Mouse (Mus musculus): ENCODE data around the gene Ern1. TPM values are rescaled to one million over a fixed set of nuclear protein-coding genes. Genes with fewer than 3 reads are reported as not detected.

The Ern1 gene
- polyA plus RNA-seq, 2 experiments, result 6.4 to 12.5 TPM

GRCm38 (mm10) chr11:106437543-106437942, 50.1 kb downstream of the Ern1 start:
- H3K27ac ChIP-seq (replicated peaks; ENCODE audit: low read depth, low read length), result no peak overlapping the region
- no peaks in the 10 kb centered on the region for H3K9me3 ChIP-seq (ENCODE audit: control insufficient read depth, low read length)
- H3K4me2 ChIP-seq (replicated peaks; ENCODE audit: low read depth, low read length, severe bottlenecking), result no peak overlapping the region
- H3K4me3 ChIP-seq (replicated peaks; ENCODE audit: low read length), result no peak overlapping the region
- no peak for TF ChIP-seq POLR2A (IDR thresholded peaks at IDR 0.05; ENCODE audit: borderline replicate concordance, extremely low read depth, insufficient read depth, insufficient read length)
- H3K36me3 ChIP-seq (ENCODE audit: control insufficient read depth, insufficient read depth, low read length), result no peaks in the 10 kb centered on the region; the same call in 1 of the 2 replicates
- H3K9ac ChIP-seq (ENCODE audit: low read depth, low read length, severe bottlenecking), result no peak overlapping the region
- DNase-seq (ENCODE audit: low spot score), result no peak
- WGBS, result 81% methylated on average over 2 of the region's 2 CpGs
- no peaks in the 10 kb centered on the region for H3K4me1 ChIP-seq (ENCODE audit: control insufficient read depth, insufficient read depth, low read length)
- no peaks in the 10 kb centered on the region for H3K27me3 ChIP-seq (ENCODE audit: control insufficient read depth, insufficient read depth, low read length)
- ATAC-seq (ENCODE audit: low FRiP score, low read depth), result no peak

- Histone ChIP-seq H3K4me2 (replicated peaks; ENCODE audit: low read depth, low read length, severe bottlenecking) (no peak overlapping the region), H3K4me3 (replicated peaks; ENCODE audit: low read length) (no peak overlapping the region), H3K9ac (ENCODE audit: low read depth, low read length, severe bottlenecking) (no peak overlapping the region), H3K36me3 (ENCODE audit: control insufficient read depth, insufficient read depth, low read length) (no peaks in the 10 kb centered on the region; the same call in 1 of the 2 replicates), H3K4me1 (ENCODE audit: control insufficient read depth, insufficient read depth, low read length) (no peaks in the 10 kb centered on the region), H3K9me3 (ENCODE audit: control insufficient read depth, low read length) (no peaks in the 10 kb centered on the region), H3K27ac (replicated peaks; ENCODE audit: low read depth, low read length) (no peak overlapping the region), H3K27me3 (ENCODE audit: control insufficient read depth, insufficient read depth, low read length) (no peaks in the 10 kb centered on the region)
- WGBS, result 92% methylated on average over 5 of the region's 5 CpGs
- ATAC-seq (ENCODE audit: low FRiP score, low read depth) (no peak), DNase-seq (ENCODE audit: low spot score) (no peak)
- no peak for TF ChIP-seq POLR2A (IDR thresholded peaks at IDR 0.05; ENCODE audit: borderline replicate concordance, extremely low read depth, insufficient read depth, insufficient read length)
Observed at GRCm38 (mm10) chr11:106437039-106437438, 50.6 kb downstream of the Ern1 start.

GRCm38 (mm10) chr11:106430392-106430791, 57.3 kb downstream of the Ern1 start:
- no peak for DNase-seq (ENCODE audit: low spot score)

GRCm38 (mm10) chr11:106429689-106430088, 58.0 kb downstream of the Ern1 start:
- no peak overlapping the region for H3K4me2 ChIP-seq (replicated peaks; ENCODE audit: low read depth, low read length, severe bottlenecking)
- no peaks in the 10 kb centered on the region for H3K27me3 ChIP-seq (ENCODE audit: control insufficient read depth, insufficient read depth, low read length)
- H3K9me3 ChIP-seq (ENCODE audit: control insufficient read depth, low read length), result no peaks in the 10 kb centered on the region
- no peak overlapping the region for H3K4me3 ChIP-seq (replicated peaks; ENCODE audit: low read length)
- DNase-seq (ENCODE audit: low spot score), result no peak
- no peaks in the 10 kb centered on the region for H3K4me1 ChIP-seq (ENCODE audit: control insufficient read depth, insufficient read depth, low read length)
- TF ChIP-seq POLR2A (IDR thresholded peaks at IDR 0.05; ENCODE audit: borderline replicate concordance, extremely low read depth, insufficient read depth, insufficient read length), result no peak
- H3K27ac ChIP-seq (replicated peaks; ENCODE audit: low read depth, low read length), result no peak overlapping the region
- no peak overlapping the region for H3K9ac ChIP-seq (ENCODE audit: low read depth, low read length, severe bottlenecking)
- H3K36me3 ChIP-seq (ENCODE audit: control insufficient read depth, insufficient read depth, low read length), result no peaks in the 10 kb centered on the region; the same call in 1 of the 2 replicates
- ATAC-seq (ENCODE audit: low FRiP score, low read depth), result no peak
- WGBS, result 78% methylated on average over 4 of the region's 4 CpGs

More at GRCm38 (mm10) chr11:106430392-106430791, 57.3 kb downstream of the Ern1 start:
- H3K36me3 ChIP-seq (ENCODE audit: control insufficient read depth, insufficient read depth, low read length), result no peaks in the 10 kb centered on the region; the same call in 1 of the 2 replicates
- H3K27ac ChIP-seq (replicated peaks; ENCODE audit: low read depth, low read length), result no peak overlapping the region
- H3K27me3 ChIP-seq (ENCODE audit: control insufficient read depth, insufficient read depth, low read length), result no peaks in the 10 kb centered on the region
- no peaks in the 10 kb centered on the region for H3K9me3 ChIP-seq (ENCODE audit: control insufficient read depth, low read length)
- WGBS, result 91% methylated on average over 5 of the region's 5 CpGs
- no peak overlapping the region for H3K4me2 ChIP-seq (replicated peaks; ENCODE audit: low read depth, low read length, severe bottlenecking)
- no peak for TF ChIP-seq POLR2A (IDR thresholded peaks at IDR 0.05; ENCODE audit: borderline replicate concordance, extremely low read depth, insufficient read depth, insufficient read length)
- H3K4me3 ChIP-seq (replicated peaks; ENCODE audit: low read length), result no peak overlapping the region
- ATAC-seq (ENCODE audit: low FRiP score, low read depth), result no peak
- H3K4me1 ChIP-seq (ENCODE audit: control insufficient read depth, insufficient read depth, low read length), result no peaks in the 10 kb centered on the region
- H3K9ac ChIP-seq (ENCODE audit: low read depth, low read length, severe bottlenecking), result no peak overlapping the region

- no peak for TF ChIP-seq POLR2A (IDR thresholded peaks at IDR 0.05; ENCODE audit: borderline replicate concordance, extremely low read depth, insufficient read depth, insufficient read length)
- WGBS, result 72% methylated on average over 2 of the region's 2 CpGs
- no peaks in the 10 kb centered on the region for H3K27me3 ChIP-seq (ENCODE audit: control insufficient read depth, insufficient read depth, low read length)
- H3K9ac ChIP-seq (ENCODE audit: low read depth, low read length, severe bottlenecking), result no peak overlapping the region
- no peak overlapping the region for H3K4me3 ChIP-seq (replicated peaks; ENCODE audit: low read length)
- DNase-seq (ENCODE audit: low spot score) (no peak), ATAC-seq (ENCODE audit: low FRiP score, low read depth) (no peak)
- H3K9me3 ChIP-seq (ENCODE audit: control insufficient read depth, low read length), result no peaks in the 10 kb centered on the region
- H3K36me3 ChIP-seq (ENCODE audit: control insufficient read depth, insufficient read depth, low read length), result no peaks in the 10 kb centered on the region; the same call in 1 of the 2 replicates
- H3K27ac ChIP-seq (replicated peaks; ENCODE audit: low read depth, low read length), result no peak overlapping the region
- H3K4me2 ChIP-seq (replicated peaks; ENCODE audit: low read depth, low read length, severe bottlenecking), result no peak overlapping the region
- H3K4me1 ChIP-seq (ENCODE audit: control insufficient read depth, insufficient read depth, low read length), result no peaks in the 10 kb centered on the region
Observed at GRCm38 (mm10) chr11:106428556-106428955, 59.1 kb downstream of the Ern1 start.

- DNase-seq (ENCODE audit: low spot score) (no peak), ATAC-seq (ENCODE audit: low FRiP score, low read depth) (no peak)
- Histone ChIP-seq H3K4me3 (replicated peaks; ENCODE audit: low read length) (no peak overlapping the region), H3K27ac (replicated peaks; ENCODE audit: low read depth, low read length) (no peak overlapping the region), H3K27me3 (ENCODE audit: control insufficient read depth, insufficient read depth, low read length) (no peaks in the 10 kb centered on the region), H3K9ac (ENCODE audit: low read depth, low read length, severe bottlenecking) (no peak overlapping the region), H3K36me3 (ENCODE audit: control insufficient read depth, insufficient read depth, low read length) (peaks cover 4% of the 10 kb centered on the region), H3K9me3 (ENCODE audit: control insufficient read depth, low read length) (no peaks in the 10 kb centered on the region), H3K4me2 (replicated peaks; ENCODE audit: low read depth, low read length, severe bottlenecking) (no peak overlapping the region), H3K4me1 (ENCODE audit: control insufficient read depth, insufficient read depth, low read length) (no peaks in the 10 kb centered on the region)
- 57% methylated on average over 4 of the region's 4 CpGs for WGBS
- TF ChIP-seq POLR2A (IDR thresholded peaks at IDR 0.05; ENCODE audit: borderline replicate concordance, extremely low read depth, insufficient read depth, insufficient read length), result no peak
Observed at GRCm38 (mm10) chr11:106428106-106428505, 59.5 kb downstream of the Ern1 start.
